Mouse (Mus musculus) cortical plate, adult 2 months (tissue): Measurements from ENCODE around the gene Cnp. TPM values are rescaled to one million over a fixed set of nuclear protein-coding genes. Genes with fewer than 3 reads are reported as not detected.
A peak's percentile ranks its signal among the peaks of the same experiment; 100 is the strongest.

ENCODE experiments used
- H3K27ac ChIP-seq: fragments of 200-500 bp; 2 replicates; pipeline ENCODE4 v1.5.1; 2012; ENCODE audit warnings: low read length, control low read depth, inconsistent platforms; ENCODE audit not compliant: insufficient read depth
- H3K4me1 ChIP-seq: fragments of 200-500 bp; 2 replicates; pipeline ENCODE4 v1.6.1; 2011; ENCODE audit warnings: low read length; ENCODE audit not compliant: control insufficient read depth, insufficient read depth
- H3K4me3 ChIP-seq: fragments of 200-500 bp; 2 replicates; pipeline ENCODE4 v1.5.1; 2011; ENCODE audit warnings: mild to moderate bottlenecking, low read length, control low read depth; ENCODE audit not compliant: insufficient read depth
- CTCF ChIP-seq: fragments of 200-500 bp; IDR thresholded peaks from 2 replicates; pipeline ENCODE4 v1.5.1; 2011; ENCODE audit warnings: mild to moderate bottlenecking, control low read depth, low read length; ENCODE audit not compliant: insufficient read depth; ENCODE audit errors: extremely low read depth
- POLR2A ChIP-seq: fragments of 200-500 bp; IDR thresholded peaks from 2 replicates; pipeline ENCODE4 v1.6.1; 2011; ENCODE audit warnings: mild to moderate bottlenecking, low read length, control low read depth; ENCODE audit not compliant: insufficient read depth; ENCODE audit errors: extremely low read depth
- polyA plus RNA-seq: library from polyadenylated mRNA; depleted of rRNA; stranded (reverse); fragments of >200 nt; gene quantifications from 2 replicates; pipeline ENCODE4 v1.2.3, GENCODE M21; 2012

Cnp gene
- polyA plus RNA-seq, 1 experiment = 492 TPM

- TF ChIP-seq CTCF (no peak), POLR2A (no peak)
- Histone ChIP-seq H3K4me1 (no peaks in the 10 kb centered on the region), H3K27ac (no peak overlapping the region), H3K4me3 (no peak overlapping the region)
Measured at GRCm38 (mm10) chr11:100552842-100553241, 21.9 kb upstream of the Cnp start.

GRCm38 (mm10) chr11:100555583-100555982 lies 19.1 kb upstream of the Cnp start:
- Histone ChIP-seq H3K4me1 (no peaks in the 10 kb centered on the region), H3K27ac (no peak overlapping the region), H3K4me3 (no peak overlapping the region)
- peak; percentile 69 for TF ChIP-seq CTCF
- no peak for TF ChIP-seq POLR2A

GRCm38 (mm10) chr11:100557563-100557962 lies 17.1 kb upstream of the Cnp start:
- H3K27ac ChIP-seq = no peak overlapping the region
- no peak for TF ChIP-seq CTCF
- TF ChIP-seq POLR2A = no peak
- no peak overlapping the region for H3K4me3 ChIP-seq
- no peaks in the 10 kb centered on the region for H3K4me1 ChIP-seq

- H3K4me3 ChIP-seq = no peak overlapping the region
- no peak for TF ChIP-seq CTCF
- H3K4me1 ChIP-seq = no peaks in the 10 kb centered on the region
- no peak overlapping the region for H3K27ac ChIP-seq
Measured at GRCm38 (mm10) chr11:100559476-100559875, 15.2 kb upstream of the Cnp start.

- H3K4me3 ChIP-seq = no peak overlapping the region
- TF ChIP-seq CTCF (no peak), POLR2A (no peak)
- no peak overlapping the region for H3K27ac ChIP-seq
- no peaks in the 10 kb centered on the region for H3K4me1 ChIP-seq
Measured at GRCm38 (mm10) chr11:100561748-100562147, 13.0 kb upstream of the Cnp start.

- Histone ChIP-seq H3K4me3 (no peak overlapping the region), H3K27ac (no peak overlapping the region), H3K4me1 (no peaks in the 10 kb centered on the region)
- TF ChIP-seq CTCF (no peak), POLR2A (peak; percentile 83; the same call in 1 of the 2 replicates)
Measured at GRCm38 (mm10) chr11:100564297-100564696, 10.4 kb upstream of the Cnp start.

- no peak for TF ChIP-seq POLR2A
- TF ChIP-seq CTCF = no peak
- Histone ChIP-seq H3K27ac (no peak overlapping the region), H3K4me1 (no peaks in the 10 kb centered on the region), H3K4me3 (no peak overlapping the region)
Measured at GRCm38 (mm10) chr11:100564703-100565102, 10.0 kb upstream of the Cnp start.

GRCm38 (mm10) chr11:100567229-100567628 lies 7.5 kb upstream of the Cnp start:
- H3K4me1 ChIP-seq = no peaks in the 10 kb centered on the region
- H3K4me3 ChIP-seq = no peak overlapping the region
- no peak overlapping the region for H3K27ac ChIP-seq
- no peak for TF ChIP-seq CTCF
- TF ChIP-seq POLR2A = no peak

GRCm38 (mm10) chr11:100567815-100568245 lies 6.9 kb upstream of the Cnp start:
- no peak overlapping the region for H3K27ac ChIP-seq
- H3K4me1 ChIP-seq = no peaks in the 10 kb centered on the region
- H3K4me3 ChIP-seq = no peak overlapping the region
- TF ChIP-seq POLR2A (no peak), CTCF (no peak)

GRCm38 (mm10) chr11:100568692-100569091 lies 6.0 kb upstream of the Cnp start:
- no peaks in the 10 kb centered on the region for H3K4me1 ChIP-seq
- H3K27ac ChIP-seq = no peak overlapping the region
- TF ChIP-seq CTCF (no peak), POLR2A (no peak)

GRCm38 (mm10) chr11:100569789-100570188 lies 4.9 kb upstream of the Cnp start:
- Histone ChIP-seq H3K4me3 (no peak overlapping the region), H3K4me1 (no peaks in the 10 kb centered on the region), H3K27ac (no peak overlapping the region)
- TF ChIP-seq POLR2A (no peak), CTCF (no peak)

More at GRCm38 (mm10) chr11:100568692-100569091, 6.0 kb upstream of the Cnp start:
- no peak overlapping the region for H3K4me3 ChIP-seq

- TF ChIP-seq POLR2A (no peak), CTCF (peak; percentile 90)
- Histone ChIP-seq H3K27ac (0 out of 2 replicates have a peak overlapping the region, but pooled peaks have one; percentile 1), H3K4me3 (peak overlapping the region; percentile 25), H3K4me1 (no peaks in the 10 kb centered on the region)
Measured at GRCm38 (mm10) chr11:100570430-100571201, 4.1 kb upstream of the Cnp start.
